Mouse (Mus musculus) retina, adult 2 months (tissue): ENCODE measurements around the gene Lrr1.
"Not testable (repeated sequence)": the region's sequence is repeated elsewhere in the genome, so short reads cannot be mapped to it uniquely, and the experiment has no call there.

Source experiments
- DNase-seq: peaks from one replicate; pipeline ENCODE4 v3.0.0-alpha.2; 2012; ENCODE audit warnings: low read depth, low spot score

The Lrr1 gene

DNA sequence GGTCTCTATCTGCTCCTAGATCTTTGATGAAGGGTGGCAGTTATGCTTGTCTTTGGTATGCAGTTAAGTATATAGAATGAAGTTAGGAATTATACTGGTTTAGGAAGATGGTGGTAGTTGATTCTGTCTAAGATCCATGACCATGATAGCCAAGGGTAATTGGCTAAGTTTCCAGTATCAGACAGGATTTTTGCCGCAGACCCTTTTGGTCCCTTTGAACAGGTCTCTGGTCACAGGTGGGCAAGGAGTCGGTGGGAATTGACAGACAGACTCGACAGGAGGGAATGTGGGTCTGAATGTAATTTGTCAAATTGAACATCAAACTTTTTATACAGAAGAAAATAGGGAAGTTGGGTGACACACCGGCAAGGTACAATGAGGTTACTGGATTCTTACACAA is 5.0 kb upstream of the Lrr1 start:
- not testable (repeated sequence) for DNase-seq

DNA sequence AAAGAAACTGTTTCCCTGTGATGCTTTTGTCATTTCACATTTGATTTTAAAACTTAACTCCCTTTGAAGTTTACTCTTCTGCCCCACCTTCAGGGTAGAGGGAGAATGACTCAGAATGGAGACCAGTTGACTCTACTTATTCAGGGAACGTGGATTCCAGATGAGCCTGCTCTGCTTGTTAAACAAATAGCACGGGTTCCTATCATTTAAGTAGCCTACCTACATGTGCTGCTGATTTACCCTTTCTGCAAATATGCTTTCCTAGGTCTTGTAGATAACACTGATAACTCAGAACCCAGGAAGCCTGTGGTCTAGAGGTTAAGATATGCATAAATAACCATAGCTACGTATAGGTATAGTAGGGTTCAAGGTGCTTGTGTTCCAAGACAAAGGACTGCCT is 3.7 kb upstream of the Lrr1 start:
- no peak for DNase-seq

DNA sequence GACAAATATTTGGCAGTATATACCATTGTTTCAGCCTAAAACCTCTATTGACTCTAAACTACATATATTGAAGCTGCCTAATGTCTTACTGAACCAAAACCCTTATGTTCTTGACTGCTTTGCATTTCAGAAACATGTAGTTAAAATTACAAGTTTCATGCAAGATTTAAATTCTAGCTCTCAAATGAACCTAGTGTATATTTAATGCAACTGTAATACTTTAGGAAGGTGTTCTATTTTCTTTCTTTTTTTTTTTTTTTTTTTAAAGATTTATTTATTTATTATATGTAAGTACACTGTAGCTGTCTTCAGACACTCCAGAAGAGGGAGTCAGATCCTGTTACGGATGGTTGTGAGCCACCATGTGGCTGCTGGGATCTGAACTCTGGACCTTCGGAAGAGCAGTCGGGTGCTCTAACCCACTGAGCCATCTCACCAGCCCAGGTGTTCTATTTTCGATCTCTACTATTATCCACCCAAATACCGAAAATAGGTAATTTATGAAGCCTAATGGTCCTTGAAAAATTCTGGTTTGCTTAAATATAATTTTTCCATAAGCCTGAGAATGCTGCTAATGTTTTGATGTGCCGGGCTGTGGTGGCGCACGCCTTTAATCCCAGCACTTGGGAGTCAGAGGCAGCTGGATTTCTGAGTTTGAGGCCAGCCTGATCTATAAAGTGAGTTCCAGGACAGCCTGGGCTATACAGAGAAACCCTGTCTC is 1.6 kb upstream of the Lrr1 start:
- not testable (repeated sequence) for DNase-seq

DNA sequence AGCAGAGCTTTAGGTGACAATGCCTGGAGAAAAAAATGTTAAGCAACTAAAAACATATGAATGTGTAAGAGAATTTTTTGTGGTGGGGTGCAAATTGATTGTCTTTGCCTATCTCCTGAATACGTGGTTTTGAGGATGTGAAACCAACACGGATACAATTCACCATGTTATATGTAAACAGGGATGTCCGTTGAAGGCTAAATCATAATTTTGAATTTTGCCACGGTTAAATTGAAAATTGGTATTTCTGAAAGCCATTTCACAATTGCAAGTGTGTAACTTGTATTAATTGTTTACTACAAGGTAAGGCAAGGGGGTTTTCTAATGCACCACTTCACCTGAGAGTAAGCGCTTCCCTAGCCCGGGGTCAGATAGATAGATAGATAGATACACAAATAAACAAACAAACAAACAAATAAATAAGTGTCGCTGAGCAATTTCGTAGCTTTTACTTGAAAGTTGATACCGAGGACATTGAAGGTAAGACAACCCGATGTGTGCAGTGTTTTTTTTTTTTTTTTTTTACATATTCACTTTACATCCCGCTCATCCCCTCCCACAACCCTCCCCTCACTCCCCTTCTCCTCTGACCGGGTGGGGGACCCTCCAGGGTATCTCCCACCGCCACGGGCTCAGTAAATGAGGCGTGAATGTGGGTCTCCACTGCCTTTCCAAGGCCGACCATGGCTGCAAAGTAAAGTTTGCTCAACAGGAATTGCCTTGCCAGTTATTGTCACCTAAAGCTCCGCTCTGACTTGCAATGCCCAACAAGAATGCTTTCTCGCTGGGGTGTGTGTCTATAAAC is 756 bp upstream of the Lrr1 start:
- DNase-seq, result no peak

DNA sequence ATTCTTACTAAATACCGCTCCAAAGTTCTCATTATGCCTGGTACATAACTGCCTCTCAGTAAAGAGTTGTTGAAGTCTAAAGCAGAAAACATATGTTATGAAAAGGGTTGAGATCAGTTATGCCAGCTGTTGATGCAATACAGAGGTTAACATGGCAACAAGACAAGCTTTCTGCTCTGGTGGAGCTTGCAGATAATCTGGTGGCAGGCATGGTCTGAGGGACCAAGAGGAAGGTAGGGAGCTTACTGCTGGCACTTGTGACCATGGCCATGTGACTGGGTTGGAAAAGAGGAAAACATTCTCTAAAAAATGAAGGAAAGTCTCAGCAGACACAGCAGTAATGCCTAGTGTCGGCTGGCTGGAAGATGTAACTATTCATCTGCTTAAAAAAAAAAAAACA is 2.7 kb downstream of the Lrr1 start:
- DNase-seq, result no peak

DNA sequence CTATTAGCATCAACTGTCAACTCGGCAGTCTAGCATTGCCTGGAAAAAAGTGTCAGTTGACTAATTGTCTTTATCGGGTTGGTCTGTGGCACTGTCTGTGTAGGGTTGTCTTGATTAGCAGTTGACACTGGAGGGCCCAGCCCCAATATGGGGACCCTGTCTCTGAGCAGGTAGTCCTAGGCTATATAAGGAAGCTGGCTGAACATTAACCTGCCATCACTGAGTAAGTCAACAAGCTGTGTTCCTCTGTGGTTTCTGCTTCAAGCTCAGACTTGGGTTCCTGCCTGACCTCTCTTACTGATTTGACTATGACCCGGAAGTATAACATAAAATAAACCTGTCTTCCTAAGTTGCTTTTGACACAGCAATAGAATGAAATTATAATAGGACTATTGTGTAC is 7.4 kb downstream of the Lrr1 start:
- DNase-seq, result no peak

DNA sequence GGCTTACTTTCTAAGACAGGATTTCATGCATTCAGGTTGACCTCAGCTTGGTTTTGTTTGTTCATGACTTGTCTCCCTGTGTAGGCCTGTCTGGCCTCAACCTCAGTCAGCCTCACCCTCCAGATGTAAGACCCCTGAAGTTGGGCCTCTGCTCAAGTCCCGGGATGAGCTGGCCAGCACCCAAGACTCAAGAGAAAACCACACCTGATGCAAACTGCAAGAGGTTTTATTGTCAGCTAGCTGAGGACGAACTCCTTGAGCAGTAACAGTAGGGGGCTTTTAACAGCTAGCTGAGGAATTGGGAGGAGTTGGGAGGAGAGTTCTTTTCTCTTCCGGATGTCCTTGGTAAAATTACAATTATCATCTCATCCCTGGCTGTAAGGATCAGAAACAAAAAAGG is 8.9 kb downstream of the Lrr1 start:
- DNase-seq, result no peak

DNA sequence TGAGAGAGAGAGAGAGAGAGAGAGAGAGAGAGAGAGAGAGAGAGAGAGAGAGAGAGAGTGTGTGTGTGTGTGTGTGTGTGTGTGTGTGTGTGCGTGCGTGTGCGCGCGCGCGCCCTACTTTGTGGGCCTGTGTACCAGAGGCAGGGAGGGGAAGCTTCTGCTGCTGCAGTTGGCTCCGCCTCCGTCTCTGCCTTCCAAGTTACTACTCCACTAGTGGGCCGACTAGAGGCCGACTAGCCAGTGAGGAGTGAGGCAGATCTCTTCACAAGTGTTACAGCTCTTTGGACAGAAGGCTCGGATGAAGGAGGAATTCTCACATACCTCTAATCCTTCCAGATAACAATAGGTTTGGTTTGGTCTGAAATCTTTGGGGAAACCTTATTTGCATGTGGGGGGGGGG is 10.8 kb downstream of the Lrr1 start:
- no peak for DNase-seq

DNA sequence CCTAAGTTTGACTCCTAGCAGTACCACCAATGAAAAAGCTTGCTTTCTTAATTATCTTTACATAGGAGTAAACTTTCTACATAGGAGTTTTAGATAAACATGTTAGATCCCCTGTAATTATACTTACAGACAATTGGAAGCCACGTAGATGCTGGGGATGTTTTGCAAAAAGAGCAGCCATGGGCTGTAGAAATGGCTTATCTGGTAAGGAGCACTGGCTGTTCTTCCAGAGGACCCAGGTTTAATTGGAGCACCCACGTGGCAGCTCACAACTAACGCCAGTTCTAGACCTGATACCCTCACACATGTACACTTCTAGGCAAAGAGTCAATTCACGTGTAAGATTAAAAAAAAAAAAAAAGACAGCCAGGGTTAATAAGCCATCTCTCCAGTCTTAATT is 13.2 kb downstream of the Lrr1 start:
- DNase-seq, result no peak

DNA sequence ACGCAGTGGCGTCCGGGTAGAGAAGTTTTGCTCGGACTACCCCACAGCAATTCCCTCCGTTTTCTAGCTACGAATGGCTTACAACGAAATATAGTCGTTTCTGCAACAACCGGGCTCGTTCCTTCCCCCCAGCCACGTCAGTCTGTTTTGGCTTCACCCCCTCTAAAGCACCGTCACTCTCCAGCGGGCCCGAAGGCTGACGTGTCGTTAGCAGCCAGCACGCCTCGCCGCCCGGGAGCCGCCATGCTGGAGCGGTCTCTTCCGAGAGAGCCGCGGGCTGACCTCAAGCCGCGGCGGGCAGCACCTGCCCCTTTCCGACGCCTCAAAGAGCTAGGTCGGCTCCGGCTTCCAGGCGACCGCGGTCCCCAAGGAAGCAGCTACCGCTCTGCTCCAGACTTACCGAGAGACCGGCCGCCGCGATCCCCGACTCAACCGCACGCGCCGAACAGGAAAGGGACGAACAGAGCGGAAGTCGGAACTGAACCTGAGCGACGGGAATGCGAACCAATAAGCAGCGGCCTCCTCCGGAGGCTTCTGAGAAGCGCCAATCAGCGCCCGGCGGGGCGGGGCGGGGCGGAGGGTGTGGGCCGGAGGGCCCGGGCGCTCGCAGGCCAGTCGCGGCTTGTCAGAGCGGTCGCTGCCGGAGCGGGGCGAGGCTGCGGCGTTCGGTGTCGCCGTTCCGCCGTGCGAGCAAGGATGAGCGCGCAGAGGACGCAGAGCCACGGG is 15.1 kb downstream of the Lrr1 start, which contains the start of the genes Rpl36al and Mgat2:
Rpl36al (minus strand) TSS at position 501 of the 726 bp plus-strand sequence.
Mgat2 (plus strand) TSS at position 575 of the 726 bp plus-strand sequence.
- DNase-seq, result peak; percentile 96

DNA sequence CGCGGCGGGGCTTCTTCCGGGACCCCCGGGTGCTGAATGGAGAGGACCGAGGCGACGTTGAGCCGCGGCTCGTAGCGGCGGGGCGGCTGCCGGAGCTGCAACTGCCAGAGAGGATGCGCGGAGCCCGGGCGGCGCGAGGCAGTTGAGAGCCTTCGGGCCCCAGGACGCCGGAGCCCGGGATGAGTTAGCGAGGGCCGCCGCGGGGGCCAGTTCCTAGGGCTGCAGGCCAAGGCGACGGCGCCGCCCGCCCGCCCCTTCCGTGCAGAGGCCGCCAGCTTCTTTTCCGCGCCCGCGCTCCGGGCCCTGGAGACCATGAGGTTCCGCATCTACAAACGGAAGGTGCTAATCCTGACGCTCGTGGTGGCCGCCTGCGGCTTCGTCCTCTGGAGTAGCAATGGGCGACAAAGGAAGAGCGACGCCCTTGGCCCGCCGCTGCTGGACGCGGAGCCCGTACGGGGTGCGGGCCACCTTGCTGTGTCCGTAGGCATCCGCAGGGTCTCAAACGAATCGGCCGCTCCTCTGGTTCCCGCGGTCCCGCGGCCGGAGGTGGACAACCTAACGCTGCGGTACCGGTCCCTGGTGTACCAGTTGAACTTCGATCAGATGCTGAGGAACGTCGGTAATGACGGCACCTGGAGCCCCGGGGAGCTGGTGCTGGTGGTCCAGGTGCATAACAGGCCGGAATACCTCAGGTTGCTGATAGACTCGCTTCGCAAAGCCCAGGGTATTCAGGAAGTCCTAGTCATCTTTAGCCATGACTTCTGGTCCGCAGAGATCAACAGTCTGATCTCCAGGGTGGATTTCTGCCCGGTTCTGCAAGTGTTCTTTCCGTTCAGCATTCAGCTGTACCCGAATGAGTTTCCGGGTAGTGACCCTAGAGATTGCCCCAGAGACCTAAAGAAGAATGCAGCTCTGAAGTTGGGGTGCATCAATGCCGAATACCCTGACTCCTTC is 16.0 kb downstream of the Lrr1 start:
- DNase-seq, result no peak

DNA sequence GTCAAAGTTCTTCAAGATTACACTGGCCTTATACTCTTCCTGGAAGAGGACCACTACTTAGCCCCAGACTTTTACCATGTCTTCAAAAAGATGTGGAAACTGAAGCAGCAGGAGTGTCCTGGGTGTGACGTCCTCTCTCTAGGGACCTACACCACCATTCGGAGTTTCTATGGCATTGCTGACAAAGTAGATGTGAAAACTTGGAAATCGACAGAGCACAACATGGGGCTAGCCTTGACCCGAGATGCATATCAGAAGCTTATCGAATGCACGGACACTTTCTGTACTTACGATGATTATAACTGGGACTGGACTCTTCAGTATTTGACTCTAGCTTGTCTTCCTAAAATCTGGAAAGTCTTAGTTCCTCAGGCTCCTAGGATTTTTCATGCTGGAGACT is 16.8 kb downstream of the Lrr1 start:
- DNase-seq, result no peak

DNA sequence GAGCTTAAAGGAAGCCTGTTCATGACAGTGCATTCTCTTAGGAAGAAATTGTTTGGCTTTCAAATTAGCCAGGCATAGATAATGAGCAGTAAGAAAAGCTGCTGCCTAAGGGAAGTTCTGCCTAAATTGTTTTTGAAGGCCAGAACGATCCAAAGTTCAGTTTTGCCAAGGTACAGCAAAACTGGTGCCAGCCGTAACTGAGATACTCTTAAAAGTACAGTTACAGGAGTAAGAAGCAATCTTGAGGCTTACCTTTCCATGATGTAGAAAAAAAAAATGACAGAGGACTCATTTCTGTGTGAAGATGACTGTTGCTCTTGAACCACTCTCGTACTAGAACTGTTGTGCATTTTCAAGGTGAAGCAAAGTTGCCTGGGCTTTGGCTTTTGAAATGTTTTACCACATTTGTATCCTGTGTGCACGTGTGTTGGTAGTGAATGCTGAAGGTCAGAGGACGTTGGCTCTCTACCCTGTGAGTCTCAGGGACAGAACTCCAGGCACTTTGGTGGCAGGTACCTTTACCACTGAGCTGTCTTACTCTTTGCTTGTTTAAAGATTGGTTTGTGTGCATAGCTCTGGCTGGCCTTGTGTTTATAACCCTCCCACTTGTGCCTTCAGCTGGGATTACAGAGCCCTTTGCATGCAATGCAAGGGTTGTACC is 18.3 kb downstream of the Lrr1 start:
- DNase-seq, result no peak

DNA sequence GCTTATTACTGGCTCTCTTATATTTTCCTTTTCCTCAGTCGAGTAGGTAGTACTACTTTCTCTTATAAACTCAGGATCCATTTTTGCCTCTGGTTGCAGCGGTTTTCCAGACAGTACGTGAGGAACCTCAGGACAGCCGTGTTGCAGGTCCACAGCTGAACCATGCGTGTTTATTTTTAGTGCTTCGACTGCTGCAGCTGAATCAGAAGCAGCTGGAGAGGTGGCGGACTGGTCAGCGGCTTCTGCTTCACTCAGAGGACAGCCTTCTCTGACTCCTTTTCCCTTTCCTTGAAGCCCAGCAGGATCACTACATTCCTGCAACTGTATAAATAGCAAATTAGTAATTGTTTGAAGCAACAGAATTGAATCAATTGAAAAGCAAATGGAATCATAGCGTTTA is 21.5 kb downstream of the Lrr1 start:
- no peak for DNase-seq

DNA sequence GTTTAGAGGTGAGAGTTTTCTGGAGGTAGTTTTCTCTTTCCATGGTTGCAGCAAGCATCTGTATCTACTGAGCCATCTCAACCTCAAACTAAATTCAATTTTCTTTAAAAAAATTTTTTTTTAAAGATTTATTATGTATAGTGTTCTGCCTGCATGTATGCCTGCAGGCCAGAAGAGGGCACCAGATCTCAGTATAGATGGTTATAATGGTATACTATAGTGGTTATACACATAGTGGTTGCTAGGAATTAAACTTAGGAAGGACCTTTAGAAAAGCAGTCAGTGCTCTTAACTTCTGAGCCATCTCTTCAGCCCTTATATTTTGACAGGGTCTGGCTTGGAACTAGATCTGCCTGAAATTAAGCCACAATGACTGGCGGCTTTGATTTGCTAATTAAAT is 21.9 kb downstream of the Lrr1 start:
- no peak for DNase-seq

DNA sequence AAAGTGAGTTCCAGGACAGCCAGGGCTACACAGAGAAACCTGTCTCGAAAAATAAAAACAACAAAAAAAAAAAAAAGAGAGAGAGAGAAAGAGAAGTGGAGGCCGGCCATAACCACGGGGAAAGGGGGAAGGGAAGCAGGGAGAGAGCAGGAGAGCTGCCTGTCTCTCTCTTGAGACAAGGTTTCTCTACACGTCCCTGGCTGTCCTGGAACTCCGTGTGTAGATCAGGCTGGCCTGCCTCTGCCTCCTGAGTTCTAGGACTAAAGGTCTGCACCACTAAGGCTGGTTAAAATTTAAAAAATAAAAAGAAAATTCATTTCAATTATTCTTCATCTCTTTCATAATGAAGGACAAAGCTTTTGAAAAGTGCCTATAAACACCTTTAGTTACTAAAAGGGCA is 22.8 kb downstream of the Lrr1 start:
- DNase-seq, result no peak

DNA sequence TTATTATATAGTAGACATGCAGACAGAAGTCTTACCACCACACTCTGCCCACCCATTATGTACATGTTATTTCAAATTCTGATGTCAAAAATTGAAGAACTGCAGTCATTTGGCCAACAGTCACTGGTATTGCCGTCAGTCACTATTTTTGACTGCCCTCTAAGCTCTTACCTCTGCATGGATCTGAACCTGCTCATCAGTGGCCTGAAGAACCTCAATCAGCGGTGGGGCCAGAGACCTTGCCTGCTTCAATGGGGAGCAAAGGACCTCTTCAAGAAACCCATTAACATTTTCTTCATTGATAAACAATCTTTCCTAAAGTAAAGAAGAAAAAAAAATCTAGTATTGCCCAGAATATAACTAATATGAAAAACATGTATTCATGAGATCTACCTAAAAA is 24.0 kb downstream of the Lrr1 start:
- no peak for DNase-seq

DNA sequence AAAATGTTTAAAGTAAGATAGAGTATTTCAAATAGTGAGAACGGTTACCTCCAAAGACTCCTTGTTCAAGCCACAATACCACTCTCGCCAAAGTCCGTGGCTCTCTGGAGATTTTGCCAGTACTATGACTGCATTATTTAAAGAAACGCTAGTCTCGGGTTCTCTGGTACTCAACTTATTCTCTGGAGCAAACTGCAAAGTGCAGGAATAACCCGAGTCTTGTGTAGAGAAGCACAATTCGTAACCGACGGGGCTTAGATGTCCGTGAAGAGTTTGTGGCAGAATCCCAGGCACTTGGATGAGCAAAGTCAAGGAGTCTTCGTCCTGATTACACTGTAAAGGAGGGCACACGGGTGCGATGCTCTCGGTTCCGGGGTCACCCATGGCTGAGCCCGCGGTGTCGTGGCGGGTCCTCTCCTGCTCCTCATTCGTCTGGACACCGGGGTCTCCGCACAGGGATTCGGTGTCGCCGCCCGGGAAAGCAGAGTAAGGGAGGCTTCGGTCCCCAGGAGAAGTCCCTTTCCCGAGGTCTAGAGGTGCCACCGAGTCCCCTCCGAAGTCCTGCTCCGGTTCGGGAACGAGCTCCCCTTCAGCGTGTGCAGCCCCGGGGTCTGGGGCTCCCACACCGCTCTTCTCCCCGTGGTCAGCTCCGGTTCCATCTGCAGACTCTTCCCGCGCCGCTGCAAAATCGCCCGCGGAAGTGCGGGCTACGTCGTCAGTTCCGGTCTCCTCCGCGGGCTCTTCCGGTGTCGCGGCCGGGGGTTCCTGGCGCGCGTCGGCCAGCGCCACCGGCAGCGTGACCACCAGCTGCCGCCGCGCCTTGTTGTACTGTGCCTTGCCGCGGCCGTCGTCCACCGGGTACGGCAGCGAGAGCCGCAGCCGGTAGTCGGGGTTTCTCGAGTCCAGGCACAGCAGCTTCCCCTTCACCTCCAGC is 28.1 kb downstream of the Lrr1 start, which contains the start of gene Gm49383:
Gm49383 (minus strand) TSS at position 661 of the 934 bp plus-strand sequence.
- peak; percentile 67 for DNase-seq

DNA sequence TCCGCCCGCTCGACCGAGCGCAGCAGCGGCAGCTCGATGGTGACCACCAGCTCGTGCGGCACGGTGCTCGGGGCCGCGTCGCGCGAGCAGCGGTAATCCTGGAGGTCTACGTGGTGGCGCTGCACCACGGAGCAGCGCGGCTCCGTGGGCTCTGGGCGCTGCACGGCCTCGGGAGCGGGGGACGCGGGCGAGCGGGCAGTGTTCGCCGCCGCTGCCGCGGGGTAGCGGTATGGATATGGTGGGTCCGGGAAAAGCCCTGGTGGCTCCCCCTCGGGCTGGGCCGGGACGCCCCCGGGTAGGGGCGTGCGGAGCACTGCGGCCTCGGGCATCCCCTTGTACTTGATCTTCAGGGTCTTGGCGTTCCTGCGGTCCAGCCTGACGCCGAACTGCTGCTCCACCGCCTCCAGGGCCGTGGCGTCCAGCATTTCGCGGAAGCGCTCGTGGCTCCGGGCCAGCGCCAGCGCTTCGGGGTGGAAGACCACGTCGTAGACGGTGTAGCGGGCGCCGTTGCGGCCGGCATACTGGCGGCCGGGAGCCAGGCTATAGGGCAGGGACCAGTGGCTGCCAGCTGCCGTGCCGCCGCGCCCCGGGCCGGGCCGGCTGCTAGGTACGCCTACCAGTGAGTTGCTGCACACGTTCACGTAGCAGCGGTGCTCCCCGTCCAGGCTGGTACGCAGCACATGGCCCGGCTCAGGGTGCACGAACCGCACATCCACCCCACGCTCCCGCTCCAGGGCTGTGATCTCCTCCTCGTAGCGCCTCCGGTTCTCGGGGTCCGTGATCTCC is 29.0 kb downstream of the Lrr1 start:
- peak; percentile 2 for DNase-seq
